Mouse (Mus musculus) thymus, adult 2 months (tissue): ENCODE results near the gene Phf7.

ENCODE experiments used
- CTCF ChIP-seq: fragments of 200-500 bp; IDR thresholded peaks from 2 replicates; pipeline ENCODE4 v1.5.1; 2012; ENCODE audit warnings: mild to moderate bottlenecking, control low read depth, low read length, moderate library complexity, borderline replicate concordance; ENCODE audit not compliant: control insufficient read depth, poor library complexity, insufficient read depth; ENCODE audit errors: extremely low read depth
- POLR2A ChIP-seq: fragments of 200-500 bp; IDR thresholded peaks from 2 replicates; pipeline ENCODE4 v1.6.1; 2012; ENCODE audit warnings: mild to moderate bottlenecking, low read length, control low read depth, moderate library complexity; ENCODE audit not compliant: control insufficient read depth, poor library complexity, insufficient read depth; ENCODE audit errors: extremely low read depth

GRCm38 (mm10) chr14:31285728-31286127 lies 34.6 kb upstream of the Phf7 start:
- no peak for TF ChIP-seq CTCF
- no peak for TF ChIP-seq POLR2A
